Mouse (Mus musculus): ENCODE measurements around the gene Htr1b. TPM values are rescaled to one million over a fixed set of nuclear protein-coding genes. Genes with fewer than 3 reads are reported as not detected.

Htr1b gene
- polyA plus RNA-seq (2015; fragmentation: Nextera tagmentation; extraction: Ambion mirVana): 0.11 and 0.17 TPM in 2 replicates

DNA sequence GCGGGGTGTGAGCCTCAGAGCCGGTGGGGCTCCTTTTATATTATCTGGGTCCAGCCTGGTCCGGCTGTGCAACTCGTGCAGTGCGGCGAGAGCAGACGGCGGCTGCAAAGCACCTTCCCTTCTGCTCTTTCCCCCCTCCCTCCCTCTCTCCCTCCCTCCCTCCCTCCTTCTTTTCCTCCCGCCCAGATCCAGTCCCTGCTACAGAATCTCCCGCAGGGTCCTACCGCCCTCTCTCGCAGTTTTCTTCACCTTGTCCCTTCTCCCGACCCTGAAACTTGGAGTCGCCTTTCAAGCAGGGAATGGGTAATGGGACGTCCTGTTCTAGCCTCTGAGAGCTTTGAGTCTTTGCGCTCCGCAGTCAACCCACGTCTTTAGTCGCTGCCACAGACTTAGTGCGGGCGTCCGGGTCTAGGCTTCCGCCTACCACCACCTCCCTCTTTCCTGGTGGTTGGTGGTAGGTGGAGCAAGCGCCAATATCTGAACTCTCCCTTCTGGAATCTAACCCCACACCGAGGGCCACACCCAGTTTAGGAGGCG is at the start of gene Htr1b:
Htr1b (minus strand) TSS at position 392 of the 537 bp plus-strand sequence.
- Histone ChIP-seq H3K27me3 (ENCODE audit: insufficient read depth, low read length) (peaks cover 40% of the 10 kb centered on the region), H3K9me3 (replicated peaks; ENCODE audit: low read length) (no peaks in the 10 kb centered on the region), H3K27ac (no peak within 1 kb of the TSS), H3K4me2 (ENCODE audit: low read length) (peak within 1 kb of the TSS; percentile 98), H3K4me1 (replicated peaks; ENCODE audit: insufficient read depth, low read length) (0 out of 2 replicates have a peak, but pooled peaks cover 8% of the 10 kb centered on the region), H3K9ac (ENCODE audit: low read depth, low read length) (peak within 1 kb of the TSS; percentile 38; the same call in 1 of the 2 replicates), H3K4me3 (replicated peaks; ENCODE audit: low read depth, low read length) (peak within 1 kb of the TSS; percentile 55), H3K36me3 (ENCODE audit: insufficient read depth, low read length) (no peaks in the 10 kb centered on the region)
- DNase-seq (ENCODE audit: low spot score): peak; percentile 51
- WGBS: 0% methylated on average over 25 of the region's 26 CpGs
- TF ChIP-seq CTCF (IDR thresholded peaks at IDR 0.05; ENCODE audit: low read depth): no peak
- ATAC-seq (replicated peaks; ENCODE audit: low FRiP score, low read depth): peak; percentile 66

DNA sequence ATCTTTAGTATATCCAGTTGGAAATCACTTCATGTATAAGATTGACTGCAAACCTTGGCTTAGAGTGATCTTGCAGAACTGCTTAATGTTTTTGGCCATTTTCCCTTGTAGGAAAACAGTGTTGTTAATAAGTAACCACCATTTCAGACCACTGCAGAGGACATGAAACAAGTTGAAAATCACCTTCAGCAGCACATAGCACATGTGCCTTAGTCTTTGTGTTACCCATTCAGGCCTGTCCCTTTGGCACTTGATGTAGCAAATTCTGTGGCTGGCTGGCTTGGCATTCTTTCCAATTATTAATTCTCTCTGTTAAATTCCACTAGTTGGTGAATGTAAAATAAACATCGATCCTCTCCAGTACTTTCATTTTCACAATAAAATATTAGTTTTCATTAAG is 43.1 kb upstream of the Htr1b start:
- Histone ChIP-seq H3K9me3 (replicated peaks; ENCODE audit: low read length) (no peaks in the 10 kb centered on the region), H3K27me3 (ENCODE audit: insufficient read depth, low read length) (no peaks in the 10 kb centered on the region), H3K4me3 (replicated peaks; ENCODE audit: low read depth, low read length) (no peak overlapping the region), H3K9ac (ENCODE audit: low read depth, low read length) (no peak overlapping the region), H3K4me2 (ENCODE audit: low read length) (no peak overlapping the region), H3K36me3 (ENCODE audit: insufficient read depth, low read length) (no peaks in the 10 kb centered on the region), H3K4me1 (replicated peaks; ENCODE audit: insufficient read depth, low read length) (no peaks in the 10 kb centered on the region), H3K27ac (no peak overlapping the region)
- ATAC-seq (replicated peaks; ENCODE audit: low FRiP score, low read depth) (0 out of 2 replicates have a peak, but pooled peaks have one; percentile 66), DNase-seq (ENCODE audit: low spot score) (peak; percentile 2)
- 86% methylated on average over 1 of the region's 1 CpGs for WGBS
- no peak for TF ChIP-seq CTCF (IDR thresholded peaks at IDR 0.05; ENCODE audit: low read depth)

DNA sequence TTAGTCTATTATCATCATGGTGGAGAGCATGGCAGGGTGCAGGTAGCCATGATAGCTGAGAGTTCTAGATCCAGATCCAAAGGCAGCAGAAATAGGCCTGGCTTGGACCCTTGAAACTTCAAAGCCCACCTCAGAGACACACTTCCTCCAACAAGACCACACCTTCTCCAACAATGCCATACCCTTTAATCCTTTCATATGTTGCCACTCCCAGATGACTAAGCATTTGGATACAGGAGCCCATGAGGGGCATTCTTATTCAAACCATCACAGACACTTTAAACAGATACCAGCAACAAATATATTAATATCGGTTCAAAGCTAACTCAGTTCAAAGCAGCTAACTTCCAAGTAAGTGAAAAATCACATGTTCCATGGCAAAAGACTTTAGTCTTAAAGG is 3.9 kb upstream of the Htr1b start:
- no peak overlapping the region for H3K27ac ChIP-seq
- DNase-seq (ENCODE audit: low spot score) (no peak), ATAC-seq (replicated peaks; ENCODE audit: low FRiP score, low read depth) (no peak)
- no peaks in the 10 kb centered on the region for H3K9me3 ChIP-seq (replicated peaks; ENCODE audit: low read length)
- 0 out of 2 replicates have a peak, but pooled peaks cover 5% of the 10 kb centered on the region for H3K4me1 ChIP-seq (replicated peaks; ENCODE audit: insufficient read depth, low read length)
- H3K4me3 ChIP-seq (replicated peaks; ENCODE audit: low read depth, low read length): no peak overlapping the region
- H3K27me3 ChIP-seq (ENCODE audit: insufficient read depth, low read length): peaks cover 26% of the 10 kb centered on the region
- no peak overlapping the region for H3K9ac ChIP-seq (ENCODE audit: low read depth, low read length)
- no peak for TF ChIP-seq CTCF (IDR thresholded peaks at IDR 0.05; ENCODE audit: low read depth)
- H3K4me2 ChIP-seq (ENCODE audit: low read length): no peak overlapping the region
- WGBS: 95% methylated on average over 1 of the region's 1 CpGs
- no peaks in the 10 kb centered on the region for H3K36me3 ChIP-seq (ENCODE audit: insufficient read depth, low read length)

DNA sequence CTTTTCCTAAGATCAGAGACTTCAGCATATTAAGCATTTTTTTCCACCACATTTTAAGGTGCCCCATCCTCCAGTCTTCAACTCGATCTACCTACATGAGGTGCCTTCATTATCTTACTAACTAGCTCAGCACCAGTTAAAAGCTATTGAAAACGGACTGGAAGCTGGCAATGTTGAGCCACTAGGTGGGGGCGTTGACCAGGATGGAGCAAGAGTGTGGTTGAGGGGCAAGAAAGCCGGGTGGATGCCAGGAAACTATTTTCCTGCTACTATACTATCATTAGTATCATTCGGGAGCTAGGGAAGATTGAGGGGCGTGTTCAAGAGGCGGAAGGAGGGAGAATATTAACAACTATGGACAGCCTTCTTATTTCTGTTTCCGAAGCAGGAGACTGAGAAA is 1.5 kb upstream of the Htr1b start:
- H3K27ac ChIP-seq: no peak overlapping the region
- H3K27me3 ChIP-seq (ENCODE audit: insufficient read depth, low read length): peaks cover 40% of the 10 kb centered on the region
- peak; percentile 68 for DNase-seq (ENCODE audit: low spot score)
- H3K36me3 ChIP-seq (ENCODE audit: insufficient read depth, low read length): no peaks in the 10 kb centered on the region
- peak; percentile 78 for TF ChIP-seq CTCF (IDR thresholded peaks at IDR 0.05; ENCODE audit: low read depth)
- 5% methylated on average over 8 of the region's 8 CpGs for WGBS
- ATAC-seq (replicated peaks; ENCODE audit: low FRiP score, low read depth): no peak
- H3K4me3 ChIP-seq (replicated peaks; ENCODE audit: low read depth, low read length): no peak overlapping the region
- peak overlapping the region; percentile 36 for H3K4me2 ChIP-seq (ENCODE audit: low read length)
- H3K9me3 ChIP-seq (replicated peaks; ENCODE audit: low read length): no peaks in the 10 kb centered on the region
- H3K4me1 ChIP-seq (replicated peaks; ENCODE audit: insufficient read depth, low read length): 0 out of 2 replicates have a peak, but pooled peaks cover 8% of the 10 kb centered on the region
- H3K9ac ChIP-seq (ENCODE audit: low read depth, low read length): no peak overlapping the region

DNA sequence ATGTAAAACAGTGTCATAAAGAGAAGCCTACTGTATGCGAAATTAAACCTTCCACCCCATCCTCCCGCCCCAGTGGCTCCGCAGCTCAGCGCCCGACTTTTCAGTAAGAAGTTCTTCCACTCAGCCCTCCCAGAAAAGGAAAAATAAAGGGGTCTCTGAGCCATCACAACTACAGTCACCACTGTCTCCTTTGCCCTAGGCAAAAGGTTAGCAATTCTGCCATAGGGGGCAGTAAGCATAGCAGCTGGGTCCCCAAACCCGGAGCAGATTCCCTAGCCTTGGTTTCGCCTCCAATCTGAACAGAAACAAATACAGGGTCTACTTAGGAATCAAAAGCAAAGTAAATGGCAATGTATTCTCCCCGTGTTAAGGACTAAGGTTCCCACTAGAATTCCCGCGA is 535 bp upstream of the Htr1b start:
- DNase-seq (ENCODE audit: low spot score): no peak
- no peak overlapping the region for H3K27ac ChIP-seq
- H3K27me3 ChIP-seq (ENCODE audit: insufficient read depth, low read length): peaks cover 40% of the 10 kb centered on the region
- TF ChIP-seq CTCF (IDR thresholded peaks at IDR 0.05; ENCODE audit: low read depth): peak; percentile 22; the same call in 1 of the 2 replicates
- no peaks in the 10 kb centered on the region for H3K36me3 ChIP-seq (ENCODE audit: insufficient read depth, low read length)
- H3K4me1 ChIP-seq (replicated peaks; ENCODE audit: insufficient read depth, low read length): 0 out of 2 replicates have a peak, but pooled peaks cover 8% of the 10 kb centered on the region
- no peak for ATAC-seq (replicated peaks; ENCODE audit: low FRiP score, low read depth)
- H3K9me3 ChIP-seq (replicated peaks; ENCODE audit: low read length): no peaks in the 10 kb centered on the region
- H3K9ac ChIP-seq (ENCODE audit: low read depth, low read length): no peak overlapping the region
- 1% methylated on average over 10 of the region's 10 CpGs for WGBS
- peak overlapping the region; percentile 98 for H3K4me2 ChIP-seq (ENCODE audit: low read length)
- H3K4me3 ChIP-seq (replicated peaks; ENCODE audit: low read depth, low read length): peak overlapping the region; percentile 55

DNA sequence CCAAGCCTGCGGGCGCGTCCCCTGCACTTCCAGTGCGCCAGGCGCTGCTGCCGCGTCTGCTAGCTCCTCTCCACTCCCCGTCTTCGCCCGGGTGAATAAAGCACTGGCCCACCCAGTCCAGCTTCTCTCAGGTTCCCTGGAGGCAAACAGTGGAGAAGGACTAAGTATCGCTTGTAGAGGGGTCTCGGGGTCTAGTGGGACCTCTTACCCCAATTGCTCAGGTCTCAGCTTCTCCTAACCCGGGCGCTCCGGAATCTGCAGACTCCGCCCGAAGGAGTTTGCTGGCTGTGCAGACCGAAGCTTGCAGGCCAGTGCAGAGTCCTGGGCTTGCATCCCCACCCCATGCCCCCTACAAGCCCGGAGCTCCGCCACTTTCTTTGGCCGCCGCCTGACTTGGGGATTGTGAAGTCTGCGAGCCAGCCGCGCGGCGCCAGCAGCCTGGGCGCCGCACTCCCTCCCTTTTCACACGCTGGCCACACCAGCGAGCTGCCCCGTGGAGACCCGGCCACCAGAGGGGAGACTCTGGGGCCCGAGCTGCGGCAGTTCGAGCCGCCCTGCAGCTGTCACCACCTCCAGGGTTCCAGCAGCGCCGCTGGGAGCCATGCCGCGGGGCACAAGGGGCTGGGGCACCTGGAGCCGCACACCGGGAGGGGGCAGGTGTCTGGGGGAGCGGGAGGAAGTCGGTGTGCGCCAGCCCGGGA is 742 bp downstream of the Htr1b start:
- WGBS: under 1% methylated on average over 47 of the region's 47 CpGs
- H3K4me2 ChIP-seq (ENCODE audit: low read length): peak overlapping the region; percentile 98
- H3K36me3 ChIP-seq (ENCODE audit: insufficient read depth, low read length): no peaks in the 10 kb centered on the region
- 0 out of 2 replicates have a peak, but pooled peaks cover 8% of the 10 kb centered on the region for H3K4me1 ChIP-seq (replicated peaks; ENCODE audit: insufficient read depth, low read length)
- TF ChIP-seq CTCF (IDR thresholded peaks at IDR 0.05; ENCODE audit: low read depth): peak; percentile 24; the same call in 1 of the 2 replicates
- ATAC-seq (replicated peaks; ENCODE audit: low FRiP score, low read depth) (peak; percentile 65; the same call in 1 of the 2 replicates), DNase-seq (ENCODE audit: low spot score) (peak; percentile 28)
- no peak overlapping the region; the same call in 1 of the 2 replicates for H3K9ac ChIP-seq (ENCODE audit: low read depth, low read length)
- H3K4me3 ChIP-seq (replicated peaks; ENCODE audit: low read depth, low read length): peak overlapping the region; percentile 55
- no peaks in the 10 kb centered on the region for H3K9me3 ChIP-seq (replicated peaks; ENCODE audit: low read length)
- peaks cover 40% of the 10 kb centered on the region for H3K27me3 ChIP-seq (ENCODE audit: insufficient read depth, low read length)
- no peak overlapping the region for H3K27ac ChIP-seq

All from kidney, postnatal 0 days (tissue).